ENCODE assay signal across 8 mouse cellular contexts in genomic region chr1:136749188-136749587, GRCm38 (mm10).
DNase-seq lines count a peak whose midpoint lies in the region; ATAC-seq lines count a peak whose summit lies in the region.

No protein-coding gene starts in this region.

- H3K27me3 ChIP-seq in forebrain, embryonic 11.5 days (ENCODE audit: control insufficient read depth, insufficient read depth, low read length), result no peaks in the 10 kb centered on the region
- no peaks in the 10 kb centered on the region for H3K27me3 ChIP-seq in forebrain, embryonic 13.5 days
- H3K27me3 ChIP-seq in midbrain, embryonic 10.5 days (ENCODE audit: low read depth, poor library complexity, severe bottlenecking), result no peaks in the 10 kb centered on the region
- no peaks in the 10 kb centered on the region for H3K27me3 ChIP-seq in midbrain, embryonic 16.5 days (ENCODE audit: control insufficient read depth, insufficient read depth, low read depth, low read length)

- H3K9ac ChIP-seq in forebrain, embryonic 11.5 days (ENCODE audit: low read length), result no peak overlapping the region
- no peak overlapping the region for H3K9ac ChIP-seq in forebrain, embryonic 13.5 days
- no peak overlapping the region for H3K9ac ChIP-seq in midbrain, embryonic 16.5 days (ENCODE audit: low read depth, low read length)

- H3K4me1 ChIP-seq in forebrain, embryonic 11.5 days (replicated peaks; ENCODE audit: control insufficient read depth, insufficient read depth, low read length), result no peaks in the 10 kb centered on the region
- H3K4me1 ChIP-seq in forebrain, embryonic 13.5 days, result no peaks in the 10 kb centered on the region
- H3K4me1 ChIP-seq in midbrain, embryonic 10.5 days, result no peaks in the 10 kb centered on the region
- no peaks in the 10 kb centered on the region for H3K4me1 ChIP-seq in midbrain, embryonic 16.5 days (ENCODE audit: control insufficient read depth, insufficient read depth, low read length)

- H3K36me3 ChIP-seq in forebrain, embryonic 11.5 days (ENCODE audit: control insufficient read depth, insufficient read depth, low read length), result no peaks in the 10 kb centered on the region
- H3K36me3 ChIP-seq in forebrain, embryonic 13.5 days (ENCODE audit: poor library complexity, severe bottlenecking), result no peaks in the 10 kb centered on the region
- no peaks in the 10 kb centered on the region for H3K36me3 ChIP-seq in midbrain, embryonic 10.5 days
- no peaks in the 10 kb centered on the region for H3K36me3 ChIP-seq in midbrain, embryonic 16.5 days (ENCODE audit: control insufficient read depth, insufficient read depth, low read length)

- peak; percentile 57 for DNase-seq in forebrain, embryonic 11.5 days (ENCODE audit: low spot score)
- DNase-seq in midbrain, embryonic 10.5 days (ENCODE audit: low spot score), result peak; percentile 42
- peak; percentile 62 for DNase-seq in adrenal gland, postnatal 10 days

- H3K4me3 ChIP-seq in forebrain, embryonic 11.5 days (ENCODE audit: low read depth, low read length), result no peak overlapping the region
- H3K4me3 ChIP-seq in forebrain, embryonic 13.5 days, result no peak overlapping the region
- H3K4me3 ChIP-seq in midbrain, embryonic 10.5 days, result no peak overlapping the region
- H3K4me3 ChIP-seq in midbrain, embryonic 16.5 days (ENCODE audit: low read depth, low read length), result no peak overlapping the region

- H3K27ac ChIP-seq in forebrain, embryonic 11.5 days (ENCODE audit: low read depth, low read length), result no peak overlapping the region
- no peak overlapping the region for H3K27ac ChIP-seq in forebrain, embryonic 13.5 days
- no peak overlapping the region for H3K27ac ChIP-seq in midbrain, embryonic 10.5 days (replicated peaks)
- H3K27ac ChIP-seq in midbrain, embryonic 16.5 days (ENCODE audit: low read length), result no peak overlapping the region

- no peak; the same call in 1 of the 2 replicates for ATAC-seq in forebrain, embryonic 11.5 days (replicated peaks; ENCODE audit: low FRiP score)
- ATAC-seq in forebrain, embryonic 13.5 days, result no peak
- no peak for ATAC-seq in midbrain, embryonic 16.5 days
- peak; percentile 46 to 66; a peak in 3 of 4 replicates for ATAC-seq in hematopoietic stem cell, adult 5-6 weeks (replicated peaks in 1 of 2; ENCODE audit: insufficient read depth in 1 of 2, low FRiP score in 2 of 2, low TSS enrichment in 1 of 2, low read depth in 1 of 2, poor library complexity in 2 of 2, severe bottlenecking in 2 of 2)
- ATAC-seq in monocyte, adult 5-6 weeks (replicated peaks; ENCODE audit: insufficient number of reproducible peaks, low FRiP score, low TSS enrichment, poor library complexity, severe bottlenecking), result 0 out of 2 replicates have a peak, but pooled peaks have one; percentile 35
- ATAC-seq in inflammation-experienced regulatory T-cells, adult 6 months, result no peak

- H3K4me2 ChIP-seq in forebrain, embryonic 11.5 days (ENCODE audit: low read depth, low read length, severe bottlenecking), result no peak overlapping the region
- no peak overlapping the region for H3K4me2 ChIP-seq in forebrain, embryonic 13.5 days
- no peak overlapping the region for H3K4me2 ChIP-seq in midbrain, embryonic 16.5 days (ENCODE audit: low read length)

- no peaks in the 10 kb centered on the region for H3K9me3 ChIP-seq in forebrain, embryonic 11.5 days (ENCODE audit: control insufficient read depth, low read length)
- no peaks in the 10 kb centered on the region for H3K9me3 ChIP-seq in forebrain, embryonic 13.5 days (replicated peaks)
- no peaks in the 10 kb centered on the region for H3K9me3 ChIP-seq in midbrain, embryonic 10.5 days (replicated peaks)
- no peaks in the 10 kb centered on the region for H3K9me3 ChIP-seq in midbrain, embryonic 16.5 days (replicated peaks; ENCODE audit: control insufficient read depth, low read length, poor library complexity, severe bottlenecking)

- 59% methylated on average over 8 of the region's 8 CpGs for WGBS in forebrain, embryonic 11.5 days
- WGBS in forebrain, embryonic 13.5 days, result 53% methylated on average over 8 of the region's 8 CpGs
- WGBS in midbrain, embryonic 10.5 days, result 59% methylated on average over 8 of the region's 8 CpGs
- 61% methylated on average over 8 of the region's 8 CpGs for WGBS in midbrain, embryonic 16.5 days

Comparison
In these comparisons a context has a peak if more than half of its experiments do, and no peak if none do; other contexts are left out.
1. ATAC-seq: peak in hematopoietic stem cell, adult 5-6 weeks (2 of 2) and monocyte, adult 5-6 weeks (single experiment); none in forebrain, embryonic 11.5 days (single experiment), forebrain, embryonic 13.5 days (single experiment), midbrain, embryonic 16.5 days (single experiment) and inflammation-experienced regulatory T-cells, adult 6 months (single experiment).
2. Peak in every context shown above with its lines, with median percentiles within 50 percentile points of each other: DNase-seq.